Mouse (Mus musculus) hindbrain, embryonic 16.5 days (tissue): ENCODE results near the gene Dlx5. TPM values are rescaled to one million over a fixed set of nuclear protein-coding genes. Genes with fewer than 3 reads are reported as not detected.

Source experiments
- ATAC-seq: fragments of 200-750 bp; cut with Nextera tagmentation; 2 replicates; pipeline ENCODE4 v1.8.0; 2017; ENCODE audit warnings: moderate TSS enrichment, moderate library complexity
- H3K27ac ChIP-seq: fragments of 300-500 bp; sonication (generic); 2 replicates; pipeline ENCODE4 v1.5.1; 2014; ENCODE audit warnings: low read depth, mild to moderate bottlenecking, control low read depth, low read length, moderate library complexity
- H3K27me3 ChIP-seq: fragments of 300-500 bp; sonication (generic); replicated peaks from 2 replicates; pipeline ENCODE4 v1.6.1; 2014; ENCODE audit warnings: low read length; ENCODE audit not compliant: control insufficient read depth, insufficient read depth
- H3K36me3 ChIP-seq: fragments of 300-500 bp; sonication (generic); 2 replicates; pipeline ENCODE4 v1.6.1; 2014; ENCODE audit warnings: mild to moderate bottlenecking, low read length, moderate library complexity, mixed read lengths; ENCODE audit not compliant: control insufficient read depth, insufficient read depth
- H3K4me1 ChIP-seq: fragments of 300-500 bp; sonication (generic); 2 replicates; pipeline ENCODE4 v1.6.1; 2014; ENCODE audit warnings: low read depth, low read length; ENCODE audit not compliant: control insufficient read depth, insufficient read depth
- H3K4me2 ChIP-seq: fragments of 300-500 bp; sonication (generic); 2 replicates; pipeline ENCODE4 v1.6.1; 2014; ENCODE audit warnings: mild to moderate bottlenecking, low read length, control low read depth, moderate library complexity
- H3K4me3 ChIP-seq: fragments of 300-500 bp; sonication (generic); 2 replicates; pipeline ENCODE4 v1.5.1; 2014; ENCODE audit warnings: mild to moderate bottlenecking, low read length, control low read depth, moderate library complexity
- H3K9ac ChIP-seq: fragments of 300-500 bp; sonication (generic); 2 replicates; pipeline ENCODE4 v1.6.1; 2014; ENCODE audit warnings: low read depth, mild to moderate bottlenecking, control low read depth, low read length, moderate library complexity
- H3K9me3 ChIP-seq: fragments of 300-500 bp; sonication (generic); 2 replicates; pipeline ENCODE4 v1.6.1; 2014; ENCODE audit warnings: mild to moderate bottlenecking, low read length, moderate library complexity; ENCODE audit not compliant: control insufficient read depth
- WGBS: fragments of 180-500 bp; shearing (Covaris S2); extraction: QIAGEN DNeasy Blood & Tissue Kit; methylation state at CpG from one replicate; pipeline ENCODE4 v1.1.7; 2014; 5-methylcytosine and 5-hydroxymethylcytosine counted together
- polyA plus RNA-seq: library from polyadenylated mRNA; unstranded; fragments of >200 nt; fragmentation: Nextera tagmentation; extraction: Ambion mirVana; gene quantifications from 2 replicates; pipeline ENCODE4 v1.2.1, GENCODE M21; 2015

Gene Dlx5
- polyA plus RNA-seq, 1 experiment from 2014 or later: not detected

DNA sequence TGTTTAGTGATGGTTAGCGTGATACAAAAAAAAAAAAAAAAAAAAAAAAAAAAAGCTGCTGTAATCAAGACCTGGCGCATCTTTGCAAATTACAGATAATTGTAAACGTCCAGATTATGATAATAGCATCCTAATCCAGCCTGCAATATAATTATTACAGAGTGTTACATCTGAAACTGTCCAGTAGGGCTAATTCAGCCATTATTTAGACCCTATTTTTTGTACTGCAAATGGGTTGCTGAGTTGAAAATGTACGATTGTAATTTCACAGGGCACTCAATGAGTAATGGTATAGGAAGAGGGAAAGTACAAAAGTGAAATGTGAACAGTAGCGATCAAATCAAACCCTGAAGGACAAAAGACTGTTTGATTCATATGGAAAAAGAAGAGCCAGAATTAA, 10.2 kb downstream of the Dlx5 start:
- Histone ChIP-seq H3K9me3 (no peaks in the 10 kb centered on the region), H3K4me3 (no peak overlapping the region), H3K27me3 (peaks cover 64% of the 10 kb centered on the region), H3K4me2 (no peak overlapping the region), H3K27ac (no peak overlapping the region), H3K9ac (no peak overlapping the region), H3K4me1 (no peaks in the 10 kb centered on the region), H3K36me3 (no peaks in the 10 kb centered on the region)
- no peak for ATAC-seq
- WGBS: 4% methylated on average over 5 of the region's 5 CpGs

DNA sequence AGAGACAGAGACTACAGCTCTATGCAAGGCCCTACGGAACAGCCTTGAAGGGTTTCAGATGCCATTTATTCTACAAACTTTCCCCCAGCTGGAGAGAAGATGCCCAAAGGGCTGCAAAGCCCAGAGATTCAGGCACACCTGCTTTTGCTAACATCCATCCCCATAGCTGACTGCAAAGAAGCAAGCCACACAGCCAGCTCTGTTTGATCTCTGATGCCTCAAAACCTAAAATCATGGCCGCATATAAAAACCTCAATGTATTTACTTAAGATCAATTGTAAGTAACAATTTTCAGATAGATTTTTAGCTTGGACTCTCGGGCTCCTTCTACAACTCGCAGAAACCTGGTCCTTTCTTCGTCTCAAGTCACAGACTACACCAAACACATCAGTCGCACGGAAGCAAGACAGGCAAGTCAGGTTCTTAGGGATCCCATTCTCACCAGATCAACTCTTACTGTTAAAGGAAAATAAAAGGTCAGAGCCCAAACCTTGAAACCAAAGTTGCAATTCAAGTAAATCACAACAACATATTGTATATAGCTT, 10.9 kb downstream of the Dlx5 start:
- WGBS: 3% methylated on average over 7 of the region's 7 CpGs
- no peak overlapping the region for H3K9ac ChIP-seq
- peaks cover 68% of the 10 kb centered on the region for H3K27me3 ChIP-seq
- no peak overlapping the region for H3K4me3 ChIP-seq
- no peaks in the 10 kb centered on the region for H3K9me3 ChIP-seq
- H3K4me1 ChIP-seq: no peaks in the 10 kb centered on the region
- H3K4me2 ChIP-seq: no peak overlapping the region
- no peak overlapping the region for H3K27ac ChIP-seq
- ATAC-seq: no peak
- no peaks in the 10 kb centered on the region for H3K36me3 ChIP-seq

DNA sequence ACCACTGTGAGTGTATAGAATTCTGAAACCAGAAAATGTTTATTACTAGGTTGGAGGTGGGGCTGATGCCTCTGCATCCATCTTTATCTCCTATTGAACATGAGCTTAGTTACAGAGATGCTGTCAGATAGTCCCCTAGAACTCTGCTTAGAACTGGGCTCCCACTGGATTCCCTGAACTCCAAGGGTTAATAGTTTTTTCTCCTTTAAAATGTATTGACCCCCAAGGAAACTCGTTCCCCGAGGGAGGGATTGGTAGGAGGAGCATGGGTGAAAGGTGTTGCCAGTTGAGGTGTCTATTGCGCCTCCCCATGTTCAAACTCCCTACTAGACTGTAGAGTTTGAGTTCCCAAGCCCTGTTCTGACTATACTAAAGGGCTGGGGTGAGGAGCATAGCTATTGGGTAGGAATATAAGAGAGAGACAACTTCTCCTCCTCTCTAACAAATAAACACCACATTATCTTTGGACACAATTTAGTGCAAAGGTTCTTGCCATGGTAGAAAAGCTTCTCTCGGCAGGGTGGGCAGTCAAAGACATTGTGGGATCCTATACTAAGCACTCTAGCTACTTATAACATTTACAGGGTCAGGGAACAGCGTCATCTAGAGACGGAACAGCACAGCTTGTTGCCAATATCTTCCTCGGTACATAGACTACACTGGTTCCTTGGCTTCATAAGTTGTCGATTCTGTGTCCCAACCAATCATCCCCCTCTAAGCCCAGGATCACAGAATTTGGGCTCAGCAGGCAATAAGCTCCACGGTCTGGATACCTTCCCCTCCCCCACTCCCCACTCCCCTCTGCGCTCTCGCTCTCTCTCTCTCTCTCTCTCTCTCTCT, 11.7 kb downstream of the Dlx5 start:
- Histone ChIP-seq H3K27ac (no peak overlapping the region), H3K9ac (no peak overlapping the region), H3K27me3 (peaks cover 71% of the 10 kb centered on the region), H3K4me3 (no peak overlapping the region), H3K36me3 (no peaks in the 10 kb centered on the region), H3K4me1 (no peaks in the 10 kb centered on the region), H3K4me2 (no peak overlapping the region), H3K9me3 (no peaks in the 10 kb centered on the region)
- no peak for ATAC-seq
- under 1% methylated on average over 11 of the region's 11 CpGs for WGBS

DNA sequence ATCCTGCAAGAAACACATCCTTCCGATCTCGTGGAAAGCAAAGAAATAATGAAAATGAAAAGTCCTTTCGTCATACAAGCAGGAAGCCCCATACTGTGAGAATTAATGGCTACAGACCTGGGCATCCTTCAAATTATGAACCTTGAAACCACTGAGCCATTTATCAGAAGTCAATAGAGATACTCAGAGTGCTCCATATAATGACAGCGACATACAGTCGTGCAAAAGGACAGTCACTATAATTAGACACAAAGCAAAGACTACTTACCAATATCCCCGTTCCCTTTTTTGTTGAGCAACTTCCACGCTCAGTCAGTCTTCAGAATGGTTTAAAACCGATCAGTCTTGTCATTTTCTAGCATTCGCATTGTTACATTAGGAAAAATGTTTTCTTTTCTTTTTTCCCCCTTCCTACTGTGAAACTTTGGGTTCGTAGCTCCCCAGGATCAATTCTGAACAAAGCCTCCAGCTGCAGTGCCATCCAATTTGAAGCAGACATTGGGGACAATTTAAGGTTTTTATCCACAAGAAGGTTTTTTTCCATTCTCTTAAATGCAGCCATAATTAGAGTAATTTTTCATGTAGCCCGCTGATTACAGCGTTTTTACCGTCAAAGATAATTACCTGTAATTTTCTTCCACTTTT, 12.7 kb downstream of the Dlx5 start:
- H3K27me3 ChIP-seq: peaks cover 72% of the 10 kb centered on the region
- H3K4me3 ChIP-seq: no peak overlapping the region
- ATAC-seq: no peak
- no peak overlapping the region for H3K9ac ChIP-seq
- WGBS: 4% methylated on average over 13 of the region's 13 CpGs
- H3K4me2 ChIP-seq: no peak overlapping the region
- no peak overlapping the region for H3K27ac ChIP-seq
- H3K9me3 ChIP-seq: no peaks in the 10 kb centered on the region
- no peaks in the 10 kb centered on the region for H3K36me3 ChIP-seq
- no peaks in the 10 kb centered on the region for H3K4me1 ChIP-seq

GRCm38 (mm10) chr6:6867031-6867430, 14.9 kb downstream of the Dlx5 start:
- H3K4me2 ChIP-seq: no peak overlapping the region
- H3K27me3 ChIP-seq: peaks cover 69% of the 10 kb centered on the region
- no peak for ATAC-seq
- H3K9me3 ChIP-seq: no peaks in the 10 kb centered on the region
- no peak overlapping the region for H3K4me3 ChIP-seq
- H3K9ac ChIP-seq: no peak overlapping the region
- no peak overlapping the region for H3K27ac ChIP-seq
- 3% methylated on average over 9 of the region's 9 CpGs for WGBS
- peaks cover 14% of the 10 kb centered on the region for H3K4me1 ChIP-seq
- no peaks in the 10 kb centered on the region for H3K36me3 ChIP-seq

DNA sequence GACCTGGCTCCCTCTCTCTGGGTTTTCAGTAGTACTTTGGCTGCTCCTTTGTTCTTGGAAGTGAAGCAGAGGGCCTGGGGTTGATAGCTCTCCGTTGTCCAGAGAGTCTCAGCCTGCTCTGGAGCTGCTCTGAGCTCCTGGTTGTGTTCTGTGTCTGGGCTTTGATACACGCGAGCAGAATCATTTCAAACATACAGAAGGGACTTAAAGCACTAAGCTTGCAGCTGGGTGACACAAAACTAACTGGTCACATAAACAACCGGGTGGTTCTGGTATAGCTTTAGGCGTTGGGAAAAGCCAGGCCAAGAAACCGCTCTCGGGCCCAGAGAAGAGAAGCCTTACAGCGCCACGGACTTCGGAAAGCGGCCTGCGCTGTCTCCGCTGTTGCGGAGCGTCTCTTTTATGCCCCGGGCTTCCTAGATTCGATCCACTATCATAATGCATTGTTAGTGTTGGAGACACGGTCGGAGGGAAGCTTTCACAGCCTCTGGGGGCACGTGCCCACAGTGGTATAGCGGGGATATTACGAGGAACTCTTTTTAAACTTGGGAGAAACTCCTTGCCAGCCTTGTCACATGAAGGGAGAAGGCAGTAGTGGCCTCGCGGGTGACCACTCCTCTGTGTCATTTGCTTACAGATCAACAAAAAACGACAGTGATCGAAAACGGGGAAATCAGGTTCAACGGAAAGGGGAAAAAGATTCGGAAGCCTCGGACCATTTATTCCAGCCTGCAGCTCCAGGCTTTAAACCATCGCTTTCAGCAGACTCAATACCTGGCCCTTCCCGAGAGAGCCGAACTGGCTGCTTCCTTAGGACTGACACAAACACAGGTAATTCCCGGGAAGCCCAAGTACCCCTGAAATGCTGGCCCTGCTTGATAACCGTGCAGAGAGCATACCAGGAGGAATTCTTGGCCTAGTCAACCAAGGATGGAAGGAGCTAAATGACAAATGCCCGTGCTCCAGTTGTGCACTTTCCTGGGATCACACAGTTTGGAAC, 17.1 kb downstream of the Dlx5 start:
- Histone ChIP-seq H3K27ac (no peak overlapping the region), H3K36me3 (no peaks in the 10 kb centered on the region), H3K27me3 (peaks cover 56% of the 10 kb centered on the region), H3K4me1 (peaks cover 14% of the 10 kb centered on the region), H3K9ac (no peak overlapping the region), H3K4me2 (no peak overlapping the region), H3K4me3 (no peak overlapping the region; the same call in 1 of the 2 replicates), H3K9me3 (no peaks in the 10 kb centered on the region)
- ATAC-seq: no peak
- 2% methylated on average over 36 of the region's 36 CpGs for WGBS

GRCm38 (mm10) chr6:6863955-6864354, 17.9 kb downstream of the Dlx5 start:
- Histone ChIP-seq H3K4me1 (peaks cover 14% of the 10 kb centered on the region), H3K27me3 (peaks cover 57% of the 10 kb centered on the region), H3K9ac (no peak overlapping the region; the same call in 1 of the 2 replicates), H3K4me2 (peak overlapping the region; percentile 65), H3K27ac (no peak overlapping the region), H3K9me3 (no peaks in the 10 kb centered on the region), H3K4me3 (peak overlapping the region; percentile 40), H3K36me3 (no peaks in the 10 kb centered on the region)
- ATAC-seq: peak; percentile 34; the same call in 1 of the 2 replicates
- WGBS: 10% methylated on average over 8 of the region's 21 CpGs

DNA sequence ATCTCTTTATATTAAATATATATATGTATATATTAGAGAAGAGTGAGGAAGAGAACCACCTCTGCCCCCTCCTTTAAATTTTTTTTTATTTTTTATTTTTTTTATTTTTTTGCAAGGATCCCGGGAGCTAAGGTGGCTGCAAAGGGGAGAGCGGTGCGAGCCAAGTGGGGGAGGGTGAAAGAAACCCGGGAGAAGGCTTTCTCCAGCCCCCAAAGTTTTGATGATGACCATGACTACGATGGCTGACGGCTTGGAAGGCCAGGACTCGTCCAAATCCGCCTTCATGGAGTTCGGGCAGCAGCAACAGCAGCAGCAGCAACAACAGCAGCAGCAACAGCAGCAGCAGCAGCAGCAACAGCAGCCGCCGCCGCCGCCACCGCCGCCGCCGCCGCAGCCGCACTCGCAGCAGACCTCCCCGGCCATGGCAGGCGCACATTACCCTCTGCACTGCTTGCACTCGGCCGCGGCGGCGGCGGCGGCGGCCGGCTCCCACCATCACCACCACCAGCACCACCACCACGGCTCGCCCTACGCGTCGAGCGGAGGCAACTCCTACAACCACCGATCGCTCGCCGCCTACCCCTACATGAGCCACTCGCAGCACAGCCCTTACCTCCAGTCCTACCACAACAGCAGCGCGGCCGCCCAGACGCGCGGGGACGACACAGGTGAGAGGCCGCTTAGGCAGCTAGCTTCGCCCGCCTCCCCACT, 18.6 kb downstream of the Dlx5 start, which contains the start of gene Dlx6:
Dlx6 (plus strand) TSS at position 175 of the 711 bp plus-strand sequence.
- Histone ChIP-seq H3K27me3 (peaks cover 57% of the 10 kb centered on the region), H3K36me3 (no peaks in the 10 kb centered on the region), H3K9me3 (no peaks in the 10 kb centered on the region), H3K4me1 (peaks cover 14% of the 10 kb centered on the region), H3K4me2 (peak within 1 kb of the TSS; percentile 65), H3K9ac (peak within 1 kb of the TSS; percentile 35; the same call in 1 of the 2 replicates), H3K27ac (no peak within 1 kb of the TSS), H3K4me3 (peak within 1 kb of the TSS; percentile 40)
- peak; percentile 73 for ATAC-seq
- WGBS: under 1% methylated on average over 36 of the region's 52 CpGs
